Mouse (Mus musculus): ENCODE results near the gene Tctn1.

GRCm38 (mm10) chr5:122293131-122293530 is 28.9 kb upstream of the Tctn1 start:
- TF ChIP-seq POLR2A (IDR thresholded peaks at IDR 0.05; ENCODE audit: control insufficient read depth in 1 of 2, insufficient read depth in 1 of 2, low read depth in 1 of 2, low read length in 2 of 2, poor library complexity in 1 of 2): no peak
- TF ChIP-seq MEF2A (IDR thresholded peaks at IDR 0.05; ENCODE audit: extremely low read depth, insufficient replicate concordance, low read depth, low read length, poor library complexity, severe bottlenecking): no peak
- TF ChIP-seq CHD1 (IDR thresholded peaks at IDR 0.05; ENCODE audit: low read depth, low read length): no peak
- no peak for TF ChIP-seq MAFK (IDR thresholded peaks at IDR 0.05; ENCODE audit: borderline replicate concordance, low read depth, low read length)
- no peak for TF ChIP-seq CTCF (IDR thresholded peaks at IDR 0.05 in 2 of 3, conservative IDR thresholded peaks at IDR 0.05 in 1 of 3; ENCODE audit: control insufficient read depth in 1 of 3, insufficient read depth in 1 of 3, low read depth in 2 of 3, low read length in 3 of 3, poor library complexity in 1 of 3, severe bottlenecking in 1 of 3)
- no peak for TF ChIP-seq ETS1 (IDR thresholded peaks at IDR 0.05; ENCODE audit: low read depth, low read length)
- TF ChIP-seq ELF1 (IDR thresholded peaks at IDR 0.05; ENCODE audit: low read depth, low read length): no peak
- TF ChIP-seq NRF1 (IDR thresholded peaks at IDR 0.05; ENCODE audit: insufficient read depth, low read depth, low read length, poor library complexity, severe bottlenecking): no peak
- TF ChIP-seq MYC (IDR thresholded peaks at IDR 0.05; ENCODE audit: low read depth, low read length): no peak
- TF ChIP-seq CHD2 (IDR thresholded peaks at IDR 0.05; ENCODE audit: low read length): no peak
- no peak for TF ChIP-seq TCF12 (IDR thresholded peaks at IDR 0.05; ENCODE audit: low read depth, low read length)

Measured in MEL (cell line).